Mouse (Mus musculus) midbrain, embryonic 14.5 days (tissue): Measurements from ENCODE around the gene Slc39a9. TPM values are rescaled to one million over a fixed set of nuclear protein-coding genes. Genes with fewer than 3 reads are reported as not detected.
A peak's percentile ranks its signal among the peaks of the same experiment; 100 is the strongest.

ENCODE experiments used
- ATAC-seq: fragments of 200-750 bp; cut with Nextera tagmentation; 2 replicates; pipeline ENCODE4 v1.8.0; 2017; ENCODE audit warnings: moderate number of reproducible peaks, moderate library complexity; ENCODE audit not compliant: low FRiP score, low TSS enrichment
- DNase-seq: peaks from one replicate; pipeline ENCODE4 v3.0.0-alpha.2; 2015
- H3K27ac ChIP-seq: fragments of 300-500 bp; sonication (generic); replicated peaks from 2 replicates; pipeline ENCODE4 v1.5.1; 2014; ENCODE audit warnings: mild to moderate bottlenecking, low read depth, low read length, moderate library complexity
- H3K27me3 ChIP-seq: fragments of 300-500 bp; sonication (generic); 2 replicates; pipeline ENCODE4 v1.6.1; 2014; ENCODE audit warnings: low read length, control low read depth, mixed read lengths; ENCODE audit not compliant: control insufficient read depth, insufficient read depth
- H3K36me3 ChIP-seq: fragments of 300-500 bp; sonication (generic); 2 replicates; pipeline ENCODE4 v1.6.1; 2014; ENCODE audit warnings: low read length, control low read depth; ENCODE audit not compliant: control insufficient read depth, insufficient read depth
- H3K4me1 ChIP-seq: fragments of 300-500 bp; sonication (generic); 2 replicates; pipeline ENCODE4 v1.6.1; 2014; ENCODE audit warnings: mild to moderate bottlenecking, antibody characterized with exemption, low read length, control low read depth; ENCODE audit not compliant: control insufficient read depth, insufficient read depth
- H3K4me2 ChIP-seq: fragments of 300-500 bp; sonication (generic); 2 replicates; pipeline ENCODE4 v1.6.1; 2014; ENCODE audit warnings: mild to moderate bottlenecking, low read length, moderate library complexity
- H3K4me3 ChIP-seq: fragments of 300-500 bp; sonication (generic); replicated peaks from 2 replicates; pipeline ENCODE4 v1.5.1; 2014; ENCODE audit warnings: low read depth, low read length
- H3K9ac ChIP-seq: fragments of 300-500 bp; sonication (generic); replicated peaks from 2 replicates; pipeline ENCODE4 v1.6.1; 2014; ENCODE audit warnings: mild to moderate bottlenecking, low read length, moderate library complexity
- H3K9me3 ChIP-seq: fragments of 300-500 bp; sonication (generic); 2 replicates; pipeline ENCODE4 v1.6.1; 2016; ENCODE audit warnings: low read length, control low read depth, mixed read lengths; ENCODE audit not compliant: control insufficient read depth
- WGBS: fragments of 180-500 bp; shearing (Covaris S2); extraction: QIAGEN DNeasy Blood & Tissue Kit; methylation state at CpG from one replicate; pipeline ENCODE4 v1.1.7; 2014; 5-methylcytosine and 5-hydroxymethylcytosine counted together
- polyA plus RNA-seq: library from polyadenylated mRNA; unstranded; fragments of >200 nt; fragmentation: Nextera tagmentation; extraction: Ambion mirVana; gene quantifications from 2 replicates; pipeline ENCODE4 v1.2.1, GENCODE M21; 2014

The Slc39a9 gene
- polyA plus RNA-seq, 1 experiment from 2014 or later = 29.5 TPM

- ATAC-seq = no peak
- H3K9ac ChIP-seq = no peak overlapping the region
- no peak overlapping the region for H3K27ac ChIP-seq
- no peak overlapping the region for H3K4me3 ChIP-seq
- H3K4me2 ChIP-seq = no peak overlapping the region
- no peaks in the 10 kb centered on the region for H3K4me1 ChIP-seq
- no peaks in the 10 kb centered on the region for H3K36me3 ChIP-seq
- DNase-seq = no peak
- WGBS = 84% methylated on average over 6 of the region's 6 CpGs
- H3K27me3 ChIP-seq = no peaks in the 10 kb centered on the region
- H3K9me3 ChIP-seq = no peaks in the 10 kb centered on the region
These were observed 72.2 kb downstream of the Slc39a9 start for GRCm38 (mm10) chr12:80715915-80716314.

GRCm38 (mm10) chr12:80719141-80719540 lies 75.5 kb downstream of the Slc39a9 start:
- Histone ChIP-seq H3K4me3 (no peak overlapping the region), H3K4me1 (no peaks in the 10 kb centered on the region), H3K9me3 (no peaks in the 10 kb centered on the region), H3K9ac (no peak overlapping the region), H3K4me2 (no peak overlapping the region), H3K27ac (no peak overlapping the region), H3K27me3 (no peaks in the 10 kb centered on the region), H3K36me3 (no peaks in the 10 kb centered on the region)
- 80% methylated on average over 2 of the region's 2 CpGs for WGBS
- ATAC-seq (no peak), DNase-seq (no peak)

GRCm38 (mm10) chr12:80720507-80720906 lies 76.8 kb downstream of the Slc39a9 start:
- 15% methylated on average over 12 of the region's 12 CpGs for WGBS
- H3K27me3 ChIP-seq = no peaks in the 10 kb centered on the region
- no peaks in the 10 kb centered on the region for H3K9me3 ChIP-seq
- H3K4me3 ChIP-seq = no peak overlapping the region
- H3K9ac ChIP-seq = no peak overlapping the region
- no peak for ATAC-seq
- no peaks in the 10 kb centered on the region for H3K36me3 ChIP-seq
- H3K4me1 ChIP-seq = no peaks in the 10 kb centered on the region
- H3K27ac ChIP-seq = no peak overlapping the region
- DNase-seq = peak; percentile 30
- no peak overlapping the region for H3K4me2 ChIP-seq

- 84% methylated on average over 15 of the region's 15 CpGs for WGBS
- no peak overlapping the region for H3K4me3 ChIP-seq
- no peaks in the 10 kb centered on the region for H3K27me3 ChIP-seq
- no peaks in the 10 kb centered on the region for H3K36me3 ChIP-seq
- no peak overlapping the region for H3K9ac ChIP-seq
- no peaks in the 10 kb centered on the region for H3K9me3 ChIP-seq
- DNase-seq (no peak), ATAC-seq (no peak)
- H3K4me1 ChIP-seq = no peaks in the 10 kb centered on the region
- H3K4me2 ChIP-seq = no peak overlapping the region
- H3K27ac ChIP-seq = no peak overlapping the region
These were observed 77.8 kb downstream of the Slc39a9 start for GRCm38 (mm10) chr12:80721458-80721857.

- Histone ChIP-seq H3K9me3 (no peaks in the 10 kb centered on the region), H3K27me3 (no peaks in the 10 kb centered on the region), H3K4me2 (no peak overlapping the region), H3K4me3 (no peak overlapping the region), H3K27ac (no peak overlapping the region), H3K36me3 (no peaks in the 10 kb centered on the region), H3K4me1 (no peaks in the 10 kb centered on the region), H3K9ac (no peak overlapping the region)
- ATAC-seq (no peak), DNase-seq (peak; percentile 89)
- WGBS = 29% methylated on average over 10 of the region's 10 CpGs
These were observed 81.3 kb downstream of the Slc39a9 start for GRCm38 (mm10) chr12:80724853-80725559.

GRCm38 (mm10) chr12:80728207-80728606 lies 84.5 kb downstream of the Slc39a9 start:
- no peak overlapping the region for H3K4me3 ChIP-seq
- WGBS = 18% methylated on average over 1 of the region's 1 CpGs
- H3K27me3 ChIP-seq = no peaks in the 10 kb centered on the region
- DNase-seq (no peak), ATAC-seq (no peak)
- no peaks in the 10 kb centered on the region for H3K9me3 ChIP-seq
- H3K4me1 ChIP-seq = no peaks in the 10 kb centered on the region; the same call in 1 of the 2 replicates
- no peak overlapping the region for H3K27ac ChIP-seq
- H3K9ac ChIP-seq = no peak overlapping the region
- H3K36me3 ChIP-seq = no peaks in the 10 kb centered on the region
- H3K4me2 ChIP-seq = no peak overlapping the region

GRCm38 (mm10) chr12:80728814-80729213 lies 85.1 kb downstream of the Slc39a9 start:
- no peak overlapping the region for H3K27ac ChIP-seq
- ATAC-seq (no peak), DNase-seq (peak; percentile 62)
- H3K9me3 ChIP-seq = no peaks in the 10 kb centered on the region
- H3K4me1 ChIP-seq = no peaks in the 10 kb centered on the region; the same call in 1 of the 2 replicates
- WGBS = 58% methylated on average over 2 of the region's 2 CpGs
- no peaks in the 10 kb centered on the region for H3K36me3 ChIP-seq
- H3K27me3 ChIP-seq = no peaks in the 10 kb centered on the region
- H3K4me3 ChIP-seq = no peak overlapping the region
- no peak overlapping the region for H3K9ac ChIP-seq
- H3K4me2 ChIP-seq = no peak overlapping the region

- Histone ChIP-seq H3K9ac (no peak overlapping the region), H3K4me2 (no peak overlapping the region), H3K4me1 (no peaks in the 10 kb centered on the region; the same call in 1 of the 2 replicates), H3K27me3 (no peaks in the 10 kb centered on the region), H3K4me3 (no peak overlapping the region), H3K36me3 (no peaks in the 10 kb centered on the region), H3K27ac (no peak overlapping the region), H3K9me3 (no peaks in the 10 kb centered on the region)
- peak; percentile 8; the same call in 1 of the 2 replicates for ATAC-seq
- WGBS = 89% methylated on average over 12 of the region's 12 CpGs
- DNase-seq = no peak
These were observed 86.3 kb downstream of the Slc39a9 start for GRCm38 (mm10) chr12:80729758-80730530.
